Comparison of ENCODE assay signal across 7 mouse cellular contexts in the genomic region with DNA sequence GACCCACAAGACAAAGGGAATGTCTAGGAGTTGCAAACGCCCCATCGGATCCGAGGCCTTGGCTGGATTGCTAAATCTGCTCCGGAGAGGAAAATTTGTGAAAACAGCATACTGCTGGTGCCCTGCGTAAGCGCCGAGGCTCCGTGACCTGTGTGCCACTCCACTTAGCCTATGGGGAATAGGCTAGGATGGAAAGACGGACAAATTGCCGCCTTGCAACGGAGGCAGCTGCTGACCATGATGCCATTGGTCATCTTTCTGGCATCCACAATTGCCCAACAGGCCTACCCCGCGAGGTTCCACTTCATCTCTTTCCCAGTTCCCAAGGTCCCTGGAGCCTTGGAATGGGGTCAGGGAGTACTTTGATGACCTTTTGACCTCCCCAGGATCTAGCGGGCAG. TPM values are rescaled to one million over a fixed set of nuclear protein-coding genes. Genes with fewer than 3 reads are reported as not detected.
DNase-seq lines count a peak whose midpoint lies in the region; ATAC-seq and TF ChIP-seq lines count a peak whose summit lies in the region.

No protein-coding gene starts in this region.

- peaks cover 23% of the 10 kb centered on the region for H3K4me1 ChIP-seq in neural tube, embryonic 11.5 days (ENCODE audit: control insufficient read depth, insufficient read depth, low read length)
- H3K4me1 ChIP-seq in forebrain, embryonic 10.5 days: peaks cover 76% of the 10 kb centered on the region
- peaks cover 17% of the 10 kb centered on the region for H3K4me1 ChIP-seq in limb, embryonic 14.5 days (ENCODE audit: control insufficient read depth, insufficient read depth, low read length)
- H3K4me1 ChIP-seq in stomach, embryonic 15.5 days: peaks cover 23% of the 10 kb centered on the region

- peaks cover 4% of the 10 kb centered on the region for H3K36me3 ChIP-seq in neural tube, embryonic 11.5 days (ENCODE audit: control insufficient read depth, insufficient read depth, low read length)
- peaks cover 43% of the 10 kb centered on the region for H3K36me3 ChIP-seq in forebrain, embryonic 10.5 days (replicated peaks)
- H3K36me3 ChIP-seq in limb, embryonic 14.5 days (ENCODE audit: control insufficient read depth, insufficient read depth, low read length): peaks cover 19% of the 10 kb centered on the region
- H3K36me3 ChIP-seq in stomach, embryonic 15.5 days: peaks cover 13% of the 10 kb centered on the region; the same call in 1 of the 2 replicates

- no peak overlapping the region for H3K27ac ChIP-seq in neural tube, embryonic 11.5 days (ENCODE audit: low read depth, low read length)
- H3K27ac ChIP-seq in forebrain, embryonic 10.5 days: peak overlapping the region; percentile 97
- H3K27ac ChIP-seq in limb, embryonic 14.5 days (replicated peaks; ENCODE audit: low read depth, low read length): no peak overlapping the region
- no peak overlapping the region for H3K27ac ChIP-seq in stomach, embryonic 15.5 days

- H3K9me3 ChIP-seq in neural tube, embryonic 11.5 days (ENCODE audit: control insufficient read depth, low read length): no peaks in the 10 kb centered on the region
- no peaks in the 10 kb centered on the region for H3K9me3 ChIP-seq in forebrain, embryonic 10.5 days
- H3K9me3 ChIP-seq in limb, embryonic 14.5 days (ENCODE audit: control insufficient read depth, low read length): no peaks in the 10 kb centered on the region
- no peaks in the 10 kb centered on the region for H3K9me3 ChIP-seq in stomach, embryonic 15.5 days

- peak; percentile 36 for DNase-seq in neural tube, embryonic 11.5 days (ENCODE audit: low spot score)
- DNase-seq in neural tube, embryonic 10.5 days (ENCODE audit: extremely low spot score, low spot score): no peak
- no peak for DNase-seq in forebrain, embryonic 10.5 days (ENCODE audit: extremely low spot score, low spot score)
- no peak for DNase-seq in limb, embryonic 14.5 days (ENCODE audit: low spot score)
- no peak for DNase-seq in thymus, postnatal 10 days (ENCODE audit: low spot score in 2 of 2)
- no peak for DNase-seq in right cerebral cortex, postnatal 25 days

- no peak for TF ChIP-seq POLR2A in limb, embryonic 14.5 days (IDR thresholded peaks at IDR 0.05; ENCODE audit: borderline replicate concordance, extremely low read depth, insufficient read depth, insufficient read length)

- H3K9ac ChIP-seq in neural tube, embryonic 11.5 days (ENCODE audit: low read length): peak overlapping the region; percentile 71
- peak overlapping the region; percentile 44 for H3K9ac ChIP-seq in limb, embryonic 14.5 days (ENCODE audit: low read depth, low read length, severe bottlenecking)
- H3K9ac ChIP-seq in stomach, embryonic 15.5 days: peak overlapping the region; percentile 33; the same call in 1 of the 2 replicates

- H3K4me2 ChIP-seq in neural tube, embryonic 11.5 days (ENCODE audit: low read depth): peak overlapping the region; percentile 83
- peak overlapping the region; percentile 90 for H3K4me2 ChIP-seq in limb, embryonic 14.5 days (replicated peaks; ENCODE audit: low read depth, low read length, severe bottlenecking)
- peak overlapping the region; percentile 85 for H3K4me2 ChIP-seq in stomach, embryonic 15.5 days

- H3K4me3 ChIP-seq in neural tube, embryonic 11.5 days (ENCODE audit: low read depth, low read length): peak overlapping the region; percentile 67
- H3K4me3 ChIP-seq in forebrain, embryonic 10.5 days: peak overlapping the region; percentile 66
- peak overlapping the region; percentile 69 for H3K4me3 ChIP-seq in limb, embryonic 14.5 days (replicated peaks; ENCODE audit: low read length)
- peak overlapping the region; percentile 73 for H3K4me3 ChIP-seq in stomach, embryonic 15.5 days (replicated peaks)

- under 1% methylated on average over 14 of the region's 14 CpGs for WGBS in neural tube, embryonic 11.5 days
- 2% methylated on average over 14 of the region's 14 CpGs for WGBS in forebrain, embryonic 10.5 days
- whole genome bisulfite sequencing in limb, embryonic 14.5 days: 2% methylated on average over 14 of the region's 14 CpGs
- under 1% methylated on average over 14 of the region's 14 CpGs for WGBS in stomach, embryonic 15.5 days

- H3K27me3 ChIP-seq in neural tube, embryonic 11.5 days (ENCODE audit: control insufficient read depth, insufficient read depth, low read length): no peaks in the 10 kb centered on the region
- peaks cover 13% of the 10 kb centered on the region; the same call in 1 of the 2 replicates for H3K27me3 ChIP-seq in forebrain, embryonic 10.5 days (ENCODE audit: poor library complexity, severe bottlenecking)
- no peaks in the 10 kb centered on the region for H3K27me3 ChIP-seq in limb, embryonic 14.5 days (ENCODE audit: control insufficient read depth, insufficient read depth, low read length)
- no peaks in the 10 kb centered on the region for H3K27me3 ChIP-seq in stomach, embryonic 15.5 days (replicated peaks)

- ATAC-seq in neural tube, embryonic 11.5 days (ENCODE audit: insufficient read depth, low FRiP score, low TSS enrichment): no peak
- ATAC-seq in limb, embryonic 14.5 days (ENCODE audit: low FRiP score, low read depth): peak; percentile 13; the same call in 1 of the 2 replicates
- peak; percentile 15; the same call in 1 of the 2 replicates for ATAC-seq in stomach, embryonic 15.5 days (ENCODE audit: insufficient read depth, low FRiP score, low read depth)

RNA-seq across cellular contexts. Expression of a gene that starts 0.8 kb away (rescaled TPM):
- 158 and 169 TPM in 2 replicates for polyA plus RNA-seq in neural tube, embryonic 11.5 days (2014; fragmentation: Nextera tagmentation; extraction: Ambion mirVana)
- polyA plus RNA-seq in forebrain, embryonic 10.5 days (2016; fragmentation: Nextera tagmentation; extraction: Ambion mirVana): 265 and 279 TPM in 2 replicates
- polyA plus RNA-seq in limb, embryonic 14.5 days (2012; rRNA removed): 59.1 and 68.2 TPM in 2 replicates
- polyA plus RNA-seq in limb, embryonic 14.5 days (2014; fragmentation: Nextera tagmentation; extraction: Ambion mirVana): 87.9 and 88.8 TPM in 2 replicates
- polyA plus RNA-seq in stomach, embryonic 15.5 days (2015; fragmentation: Nextera tagmentation; extraction: Ambion mirVana): 77.8 and 87.4 TPM in 2 replicates

RNA-seq across cellular contexts. Expression of a gene that starts 5.3 kb away (rescaled TPM):
- polyA plus RNA-seq in neural tube, embryonic 11.5 days (2014; fragmentation: Nextera tagmentation; extraction: Ambion mirVana): 0.09 and 0.23 TPM in 2 replicates
- 0.64 and 0.66 TPM in 2 replicates for polyA plus RNA-seq in forebrain, embryonic 10.5 days (2016; fragmentation: Nextera tagmentation; extraction: Ambion mirVana)
- 0.28 TPM in 2 replicates for polyA plus RNA-seq in limb, embryonic 14.5 days (2012; rRNA removed)
- 0.25 TPM in 1 of 2 replicates, not detected in the other for polyA plus RNA-seq in limb, embryonic 14.5 days (2014; fragmentation: Nextera tagmentation; extraction: Ambion mirVana)
- polyA plus RNA-seq in stomach, embryonic 15.5 days (2015; fragmentation: Nextera tagmentation; extraction: Ambion mirVana): 0.27 and 0.34 TPM in 2 replicates
